Mouse (Mus musculus) B cell, adult 2 months (primary cell): ENCODE data around the gene Gm28047.

Source experiments
- DNase-seq, 2 experiments: peaks; one replicate each; pipeline ENCODE4 v3.0.0; 2022

The Gm28047 gene

GRCm38 (mm10) chr15:102546246-102546645 is 78.6 kb downstream of the Gm28047 start:
- DNase-seq, result no peak

GRCm38 (mm10) chr15:102544801-102545200 is 80.1 kb downstream of the Gm28047 start:
- DNase-seq, result no peak

DNA sequence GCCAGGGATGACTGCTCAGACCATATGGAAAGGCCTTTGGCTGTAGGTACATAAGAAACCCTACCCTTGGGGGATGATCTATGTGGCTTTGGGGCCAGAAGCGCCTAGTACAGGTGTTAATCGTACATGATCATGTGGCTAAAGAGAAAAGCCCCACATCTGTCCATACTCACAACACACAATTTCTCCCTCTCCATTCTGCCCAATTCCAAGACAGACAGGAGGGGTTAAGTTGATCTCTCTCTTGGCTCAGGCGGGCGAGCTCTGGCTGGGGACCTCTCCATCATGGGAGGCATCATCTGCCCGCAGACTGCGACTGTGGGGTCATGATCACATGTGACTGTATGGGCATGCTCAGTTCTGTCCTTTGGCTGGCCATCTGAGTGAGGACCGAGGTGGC is 90.9 kb downstream of the Gm28047 start:
- DNase-seq, result no peak

DNA sequence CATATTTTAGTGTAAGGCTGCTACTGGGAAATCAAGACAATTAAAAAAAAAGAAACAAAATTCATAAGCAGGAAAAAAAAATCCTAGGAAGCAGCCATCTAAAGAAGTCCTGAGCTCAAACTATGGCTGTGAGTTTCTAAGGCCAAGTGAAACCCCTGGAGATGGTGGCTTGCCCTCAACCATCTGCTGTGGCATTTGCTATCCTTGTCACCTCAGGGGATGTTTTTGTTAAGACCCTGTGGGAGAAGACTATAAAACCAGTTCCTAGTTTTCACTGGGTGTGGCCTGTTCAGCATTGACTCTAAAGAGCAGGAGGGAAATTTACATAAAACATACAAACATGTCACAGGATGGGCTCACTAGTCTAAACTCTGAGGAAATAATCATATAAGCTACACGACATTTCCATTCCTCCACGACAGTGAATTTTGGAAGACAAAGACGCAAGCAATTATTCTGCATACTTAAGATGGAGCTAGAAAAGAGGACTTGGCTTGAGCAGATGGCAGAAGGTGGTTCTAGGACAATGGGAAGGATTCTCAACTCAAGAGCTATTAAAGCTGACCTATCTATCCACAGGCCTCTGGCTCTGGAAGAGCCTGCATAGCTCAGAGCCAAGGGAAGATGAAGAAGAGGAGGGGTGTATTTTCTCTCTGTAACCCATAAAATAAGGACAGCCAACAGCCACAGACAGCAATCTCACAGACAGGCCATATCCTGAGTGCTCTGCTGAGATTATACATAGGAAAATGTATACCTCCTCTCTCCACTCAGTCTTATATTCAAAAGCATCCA is 92.6 kb downstream of the Gm28047 start:
- DNase-seq, result no peak

- no peak for DNase-seq
Measured at GRCm38 (mm10) chr15:102531586-102531985, 93.3 kb downstream of the Gm28047 start.

DNA sequence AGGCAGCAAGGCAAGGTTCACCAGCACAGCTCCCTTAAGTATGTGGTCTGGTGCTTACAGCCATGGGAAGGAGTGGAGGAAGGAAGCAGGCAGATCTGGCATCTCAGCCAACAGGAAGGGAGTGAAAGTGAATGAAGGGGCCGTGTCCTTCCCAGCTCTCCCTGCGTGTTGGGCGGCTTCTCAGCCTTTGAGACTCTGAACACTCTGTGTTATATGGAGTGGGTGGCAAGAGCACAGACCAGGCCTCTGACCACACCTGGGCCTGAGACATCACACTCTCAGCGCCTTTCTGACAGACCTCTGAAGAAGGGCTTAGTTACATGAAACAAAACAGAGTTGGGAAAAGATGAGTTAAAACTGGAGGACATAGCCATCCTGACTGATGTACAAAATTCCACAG is 94.3 kb downstream of the Gm28047 start:
- DNase-seq, result no peak

GRCm38 (mm10) chr15:102528396-102528795 is 96.5 kb downstream of the Gm28047 start:
- DNase-seq, result no peak

DNA sequence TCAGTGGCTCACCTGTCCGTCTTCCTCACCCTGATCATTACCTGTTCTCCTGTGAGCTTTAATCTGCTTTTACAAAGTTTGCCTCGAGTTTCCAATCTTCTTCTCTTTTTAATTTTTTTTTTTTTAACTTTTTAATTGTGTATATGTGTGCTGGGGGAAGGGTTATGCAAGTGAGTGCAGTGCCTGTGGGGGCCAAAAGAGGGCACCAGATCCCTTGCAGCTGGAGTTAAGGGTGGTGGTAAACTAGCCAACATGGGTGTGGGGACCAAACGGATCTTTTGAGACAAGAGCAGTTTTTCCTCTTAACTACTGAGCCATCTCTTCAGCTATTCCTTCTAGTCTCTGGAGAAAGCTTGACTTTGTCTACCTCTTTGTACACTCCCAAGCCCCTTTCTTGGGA is 96.9 kb downstream of the Gm28047 start:
- DNase-seq, result peak; percentile 35 to 41

DNA sequence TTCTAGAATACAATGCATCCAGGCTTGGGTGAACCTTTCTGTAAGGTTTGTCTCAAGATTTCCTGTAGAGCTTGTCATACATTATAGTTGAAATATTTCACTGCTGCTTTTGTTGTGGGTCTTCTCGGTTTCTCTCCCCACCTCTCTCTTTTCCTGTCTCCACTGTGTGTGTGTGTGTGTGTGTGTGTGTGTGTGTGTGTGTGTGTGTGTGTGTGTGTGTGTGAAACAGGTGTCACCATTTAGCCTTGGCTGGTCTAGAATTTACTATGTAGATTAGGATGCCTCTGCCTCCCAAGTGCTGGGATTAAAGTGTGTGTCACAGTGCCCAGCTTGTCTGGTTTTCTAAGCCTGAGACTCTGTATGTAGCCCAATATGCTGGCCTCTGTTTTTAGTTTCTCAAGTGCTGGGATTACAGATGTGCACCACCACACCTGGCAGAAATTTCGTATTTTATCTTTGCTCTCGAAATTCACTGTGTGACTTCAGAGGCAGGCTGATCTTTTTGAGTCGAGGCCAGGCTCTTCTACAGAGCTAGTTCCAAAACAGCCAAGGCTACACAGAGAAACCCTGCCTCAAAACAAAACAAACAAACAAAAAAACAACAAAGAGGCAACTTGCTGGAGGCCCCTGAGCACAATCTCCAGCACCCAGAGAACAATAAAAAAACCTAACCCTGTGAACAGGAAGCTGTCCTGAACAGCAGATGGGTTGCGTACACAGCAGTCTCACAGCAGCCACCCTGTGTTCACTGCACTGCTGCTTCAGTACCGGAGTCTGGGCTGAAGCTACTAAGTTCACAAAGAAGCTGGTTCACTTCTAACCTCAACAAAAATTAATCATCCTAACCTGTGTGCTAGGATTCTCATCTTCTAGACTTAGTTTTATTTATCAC is 98.5 kb downstream of the Gm28047 start:
- DNase-seq, result no peak

DNA sequence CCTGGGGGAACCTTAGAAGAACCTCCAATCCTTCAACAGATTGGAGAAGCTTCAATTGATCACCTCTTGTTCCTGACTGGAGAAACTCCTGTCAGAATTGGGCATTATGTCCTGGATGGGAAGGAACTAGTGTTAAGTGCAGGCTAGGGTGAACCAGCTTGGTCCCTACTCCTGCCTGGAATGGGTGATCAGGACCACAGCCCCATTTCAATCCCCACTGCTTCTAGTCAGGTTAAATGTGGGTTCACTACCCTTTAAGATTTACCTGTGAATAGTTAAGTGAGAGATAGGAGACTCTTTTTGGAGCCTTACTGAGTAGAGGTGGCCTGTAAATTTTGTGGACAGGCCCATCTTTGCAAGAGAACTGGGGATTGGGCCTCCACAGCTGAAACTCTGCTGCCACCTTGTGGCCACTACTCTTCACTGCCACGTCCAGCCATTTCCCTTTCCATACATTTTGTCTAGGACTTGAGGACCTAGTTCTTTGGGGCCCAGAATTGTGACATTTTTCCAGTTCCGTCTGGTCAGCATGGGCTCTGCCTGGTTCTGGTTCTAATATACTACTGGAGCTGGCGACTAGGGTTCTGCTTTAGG is 99.9 kb downstream of the Gm28047 start, which contains the start of gene Npff:
Gene Npff (minus strand): TSS at position 51 of the 594 bp plus-strand sequence.
- peak; percentile 82 to 84 for DNase-seq

DNA sequence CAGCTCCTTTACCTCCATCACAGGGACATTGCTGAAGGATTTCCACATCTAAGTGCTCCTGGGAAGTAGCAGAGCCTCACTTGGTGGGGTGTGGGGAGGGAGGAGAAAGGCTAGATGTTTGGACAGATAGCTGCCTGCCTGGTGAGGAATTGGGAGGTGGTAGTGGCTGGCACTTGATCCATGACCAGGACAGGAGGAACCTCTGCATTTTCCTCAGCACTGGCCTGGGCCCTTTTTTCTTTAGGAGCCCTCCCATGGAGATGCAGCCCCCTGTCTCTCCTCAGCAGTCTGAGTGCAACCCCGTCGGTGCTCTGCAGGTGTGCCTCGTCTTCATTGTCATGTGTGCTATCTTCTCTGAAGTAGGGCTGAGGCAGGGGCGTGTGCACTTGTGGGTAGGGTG is 103.4 kb downstream of the Gm28047 start:
- DNase-seq, result no peak

DNA sequence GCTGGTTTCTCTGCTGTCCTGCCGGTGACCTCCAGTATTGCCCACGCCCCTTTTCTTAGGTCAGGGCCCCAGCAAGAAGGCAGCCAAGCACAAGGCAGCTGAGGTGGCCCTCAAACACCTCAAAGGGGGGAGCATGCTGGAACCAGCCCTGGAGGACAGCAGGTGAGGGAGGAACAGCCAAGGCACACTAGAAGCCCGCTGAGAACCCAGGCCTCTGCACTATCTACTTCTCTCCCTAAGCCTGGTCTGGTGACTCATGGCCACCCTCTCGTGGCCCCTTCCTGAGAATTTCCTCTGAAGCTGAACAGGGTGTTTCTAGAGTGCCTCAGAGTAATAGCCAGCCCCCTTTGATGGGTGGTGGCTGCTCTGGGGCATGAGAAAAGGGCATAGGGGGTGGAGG is 104.5 kb downstream of the Gm28047 start:
- no peak for DNase-seq

GRCm38 (mm10) chr15:102519211-102520141 is 105.4 kb downstream of the Gm28047 start:
- no peak for DNase-seq

DNA sequence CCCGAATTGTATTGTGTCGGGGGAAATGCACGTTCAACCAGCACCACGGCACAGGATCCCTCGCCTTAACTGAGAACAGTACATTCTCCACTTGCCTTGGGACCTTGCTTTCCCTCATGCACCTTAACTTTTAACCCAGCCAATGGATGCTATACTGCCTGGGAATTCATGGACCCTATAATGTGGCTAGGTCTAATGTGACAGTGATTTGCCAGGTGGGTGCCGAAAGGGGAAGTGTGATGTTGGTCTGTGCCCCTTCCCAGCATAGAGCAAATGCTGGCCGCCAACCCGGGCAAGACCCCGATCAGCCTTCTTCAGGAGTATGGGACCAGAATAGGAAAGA is 106.0 kb downstream of the Gm28047 start:
- DNase-seq, result no peak

- DNase-seq, result peak; percentile 97
Measured at GRCm38 (mm10) chr15:102517976-102518858, 106.7 kb downstream of the Gm28047 start, which contains the start of gene Tarbp2. Tarbp2 (plus strand) TSS chr15:102518192.

GRCm38 (mm10) chr15:102517631-102517975 is 107.3 kb downstream of the Gm28047 start:
- no peak for DNase-seq

- DNase-seq, result peak; percentile 38
Measured at GRCm38 (mm10) chr15:102516728-102517404, 108.0 kb downstream of the Gm28047 start, which contains the start of gene Map3k12. Map3k12 (minus strand) TSS chr15:102517064.

- no peak for DNase-seq
Measured at GRCm38 (mm10) chr15:102516293-102516692, 108.6 kb downstream of the Gm28047 start.

- no peak for DNase-seq
Measured at GRCm38 (mm10) chr15:102515791-102516190, 109.1 kb downstream of the Gm28047 start.

DNA sequence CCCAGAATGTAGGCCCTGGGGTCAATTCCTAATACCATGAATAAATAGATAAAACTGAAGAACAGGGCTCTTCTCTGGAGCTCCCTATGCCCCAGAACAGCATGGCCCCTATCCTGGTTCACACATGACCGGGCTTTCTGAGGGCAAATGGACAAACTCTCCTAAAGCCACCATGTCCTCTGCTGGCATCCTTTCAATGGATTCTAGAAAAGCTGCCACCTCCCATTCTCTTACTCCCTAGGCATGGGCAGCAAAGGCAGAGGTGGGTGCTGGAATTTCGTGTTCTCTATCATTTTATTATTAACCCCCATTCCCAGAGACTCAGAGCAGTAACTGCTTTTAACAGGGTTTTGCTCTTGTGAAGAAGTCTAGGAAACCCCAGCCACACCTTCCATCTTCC is 109.6 kb downstream of the Gm28047 start:
- no peak for DNase-seq

GRCm38 (mm10) chr15:102513004-102513403 is 111.9 kb downstream of the Gm28047 start:
- no peak for DNase-seq
